Mouse (Mus musculus) stomach, postnatal 0 days (tissue): ENCODE measurements around the gene Tsnax.

Experiments used
- CTCF ChIP-seq: IDR thresholded peaks from 2 replicates; pipeline ENCODE4 v1.5.1; 2016; ENCODE audit warnings: antibody characterized with exemption, low read depth, mild to moderate bottlenecking, moderate library complexity
- EP300 ChIP-seq: optimal IDR thresholded peaks from 2 replicates; pipeline ENCODE3; 2016; ENCODE audit warnings: antibody characterized with exemption

DNA sequence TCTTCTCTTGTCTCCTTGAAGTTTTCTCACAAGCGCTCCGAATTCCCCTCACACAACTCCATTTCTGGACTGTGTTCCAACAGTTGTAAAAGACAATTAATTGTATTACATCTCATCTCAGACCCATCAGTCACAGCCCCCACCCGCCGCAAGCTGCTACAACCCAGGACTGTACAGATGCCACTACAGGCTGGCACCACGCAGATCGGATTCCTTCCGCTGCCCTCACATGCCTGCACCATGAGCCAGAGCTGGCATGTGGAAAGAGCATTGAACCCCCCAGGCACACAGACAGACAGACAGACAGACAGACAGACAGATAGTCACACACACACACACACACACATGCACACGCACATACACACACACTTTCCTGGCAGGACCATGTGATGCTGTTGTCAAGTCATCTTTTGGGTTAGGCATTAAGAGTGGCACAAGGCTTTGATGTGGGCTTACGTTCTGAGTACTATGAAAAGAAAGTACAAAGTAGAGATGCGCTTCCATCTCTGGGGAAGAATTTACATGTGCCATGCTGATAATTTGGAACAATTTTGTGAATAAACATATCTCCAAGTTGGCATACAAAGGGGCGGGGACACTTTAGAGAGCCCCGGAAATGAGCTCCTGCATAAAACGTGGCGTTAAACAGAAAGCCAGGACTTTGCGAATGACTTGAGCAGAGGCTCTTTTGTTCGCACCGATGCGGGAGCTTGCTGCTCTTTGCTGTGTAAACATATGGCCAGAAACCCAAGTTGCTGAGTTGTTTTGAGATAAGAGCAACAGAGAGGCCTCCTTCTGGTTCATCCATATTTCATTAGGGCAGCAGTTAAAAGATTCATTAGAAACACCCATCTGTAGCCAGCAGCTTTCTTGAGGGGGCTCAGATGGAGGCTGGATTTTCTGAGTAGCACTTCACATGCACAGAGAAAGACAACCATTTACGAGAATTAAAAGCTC is 67.9 kb downstream of the Tsnax start:
- no peak for TF ChIP-seq EP300
- no peak for TF ChIP-seq CTCF
